ENCODE assay signal across 25 mouse cellular contexts in genomic region chr16:19066700-19067310, GRCm38 (mm10).
A peak's percentile ranks its signal among the peaks of the same experiment; 100 is the strongest.
DNase-seq lines count a peak whose midpoint lies in the region; TF ChIP-seq lines count a peak whose summit lies in the region.
"Had no signal": no experiment of that assay in that cellular context is flagged by ENCODE, and none has a peak within 500 bp of the region (broad histone marks: within the 10 kb centered on the region; RNA-seq: fewer than 3 reads in every experiment).

No protein-coding gene starts in this region.

- no peak for TF ChIP-seq CTCF in spleen, adult 2 months (IDR thresholded peaks at IDR 0.05; ENCODE audit: extremely low read depth, insufficient read depth, insufficient read length, insufficient replicate concordance)
- no peak for TF ChIP-seq CTCF in CH12.LX (conservative IDR thresholded peaks at IDR 0.05 in 1 of 2, IDR thresholded peaks at IDR 0.05 in 1 of 2; ENCODE audit: low read depth in 2 of 2, low read length in 2 of 2)
- no peak for TF ChIP-seq CTCF in small intestine, adult 2 months (IDR thresholded peaks at IDR 0.05; ENCODE audit: extremely low read depth, insufficient read length, insufficient replicate concordance, low read depth, low read length)

- peaks cover 9% of the 10 kb centered on the region for H3K36me3 ChIP-seq in spleen, adult 2 months (ENCODE audit: control insufficient read depth, insufficient read depth, low read length)
- peaks cover 10 to 16% of the 10 kb centered on the region in 2 experiments for H3K36me3 ChIP-seq in CH12.LX (replicated peaks in 1 of 2; ENCODE audit: control insufficient read depth in 1 of 2, insufficient read depth in 1 of 2, low read length in 1 of 2)
- H3K36me3 ChIP-seq in small intestine, adult 2 months (ENCODE audit: control insufficient read depth, insufficient read depth, low read length): no peaks in the 10 kb centered on the region
- H3K36me3 ChIP-seq in midbrain, embryonic 10.5 days: no peaks in the 10 kb centered on the region
- H3K36me3 ChIP-seq: forebrain, embryonic 10.5 days; heart, embryonic 10.5 days; heart, embryonic 13.5 days had no signal

- H3K27me3 ChIP-seq in spleen, adult 2 months (ENCODE audit: control insufficient read depth, insufficient read depth, low read length): no peaks in the 10 kb centered on the region
- H3K27me3 ChIP-seq in CH12.LX (replicated peaks): no peaks in the 10 kb centered on the region
- H3K27me3 ChIP-seq in small intestine, adult 2 months (ENCODE audit: control insufficient read depth, insufficient read depth, low read length): no peaks in the 10 kb centered on the region
- no peaks in the 10 kb centered on the region for H3K27me3 ChIP-seq in midbrain, embryonic 10.5 days (ENCODE audit: low read depth, poor library complexity, severe bottlenecking)
- H3K27me3 ChIP-seq: forebrain, embryonic 13.5 days; heart, embryonic 13.5 days had no signal

- TF ChIP-seq EP300 in CH12.LX (IDR thresholded peaks at IDR 0.05; ENCODE audit: low read length): peak; percentile 89

- in situ Hi-C loops in CH12.LX (cut with MboI; ENCODE audit: low pct_ligation_motif_present, low pct_unique_long_range_greater_than_20kb, low sequenced_read_pairs): loop anchor here (10.0 kb wide), 1 partner anchor 62 kb away; no protein-coding TSS in a partner anchor

- peak overlapping the region; percentile 98 for H3K27ac ChIP-seq in spleen, adult 2 months (ENCODE audit: insufficient read depth, low read length)
- H3K27ac ChIP-seq in CH12.LX (ENCODE audit: insufficient read depth, low read depth): peak overlapping the region; percentile 89
- peak overlapping the region; percentile 67 for H3K27ac ChIP-seq in small intestine, adult 2 months (ENCODE audit: insufficient read depth, low read depth, low read length)
- no peak overlapping the region for H3K27ac ChIP-seq in midbrain, embryonic 10.5 days (replicated peaks)
- H3K27ac ChIP-seq: forebrain, embryonic 10.5 days; forebrain, embryonic 13.5 days; gastrocnemius, adult 2 months; heart, embryonic 10.5 days; heart, embryonic 13.5 days; hindbrain, embryonic 14.5 days; hindbrain, postnatal 0 days had no signal

- peak; percentile 61 for DNase-seq in heart, adult 11 months
- no peak for DNase-seq in heart, adult 9 months (ENCODE audit: low spot score in 2 of 2)
- DNase-seq in spleen, adult 2 months (ENCODE audit: low read depth in 1 of 2, low spot score in 2 of 2): peak; percentile 45 to 70
- no peak for DNase-seq in spleen, postnatal 14 days (ENCODE audit: low spot score in 2 of 2)
- DNase-seq in CH12.LX (ENCODE audit: extremely low read depth): peak; percentile 80
- no peak for DNase-seq in midbrain, embryonic 10.5 days (ENCODE audit: low spot score)
- DNase-seq in urinary bladder, postnatal 14 days (ENCODE audit: low spot score): no peak
- DNase-seq: adrenal gland, adult 8-10 months; adrenal gland, postnatal 25 days; cerebellum, adult 11-12 months; cerebellum, adult 8-10 months; cerebellum, postnatal 10 days; cerebellum, postnatal 36 days; gastrocnemius, adult 2 months; gastrocnemius, postnatal 14 days; heart, adult 18-20 months; heart, postnatal 14 days; heart, postnatal 4 days had no signal

- 43% methylated on average over 3 of the region's 3 CpGs for WGBS in spleen, adult 2 months
- WGBS in small intestine, adult 2 months: 39% methylated on average over 3 of the region's 3 CpGs
- 74% methylated on average over 3 of the region's 3 CpGs for WGBS in midbrain, embryonic 10.5 days

- H3K4me1 ChIP-seq in spleen, adult 2 months (ENCODE audit: control insufficient read depth, insufficient read depth, insufficient read length): 0 out of 2 replicates have a peak, but pooled peaks cover under 1% of the 10 kb centered on the region
- peaks cover 10 to 60% of the 10 kb centered on the region in 2 experiments for H3K4me1 ChIP-seq in CH12.LX (ENCODE audit: control insufficient read depth in 1 of 2, insufficient read depth in 2 of 2)
- H3K4me1 ChIP-seq in small intestine, adult 2 months (ENCODE audit: control insufficient read depth, insufficient read depth, insufficient read length, low read length): no peaks in the 10 kb centered on the region
- H3K4me1 ChIP-seq in midbrain, embryonic 10.5 days: no peaks in the 10 kb centered on the region
- H3K4me1 ChIP-seq: forebrain, embryonic 10.5 days; forebrain, embryonic 13.5 days; heart, embryonic 10.5 days; heart, embryonic 13.5 days had no signal

- peak overlapping the region; percentile 63 for H3K4me3 ChIP-seq in spleen, adult 2 months (ENCODE audit: extremely low read depth, insufficient read depth, insufficient read length)
- peak overlapping the region; percentile 58 to 80 (median 70) for H3K4me3 ChIP-seq in CH12.LX (replicated peaks in 1 of 3; ENCODE audit: low read depth in 2 of 3, low read length in 2 of 3, poor library complexity in 1 of 3)
- no peak overlapping the region for H3K4me3 ChIP-seq in small intestine, adult 2 months (ENCODE audit: low read depth, low read length)
- no peak overlapping the region for H3K4me3 ChIP-seq in midbrain, embryonic 10.5 days
- H3K4me3 ChIP-seq: forebrain, embryonic 10.5 days; forebrain, embryonic 13.5 days; gastrocnemius, adult 2 months; heart, embryonic 10.5 days; heart, embryonic 13.5 days had no signal

- H3K79me2 ChIP-seq in CH12.LX (replicated peaks; ENCODE audit: control insufficient read depth, extremely low read depth, insufficient read depth, poor library complexity, severe bottlenecking): peaks cover 22% of the 10 kb centered on the region

- dilution Hi-C loops in CH12.LX (cut with MboI; ENCODE audit: extremely low pct_ligation_motif_present, extremely low pct_unique_long_range_greater_than_20kb, low sequenced_read_pairs): no loop called here

- H3K4me2 ChIP-seq in CH12.LX (ENCODE audit: insufficient read depth, low read depth, poor library complexity, severe bottlenecking): peak overlapping the region; percentile 63
- H3K4me2 ChIP-seq: forebrain, embryonic 13.5 days; heart, embryonic 13.5 days; hindbrain, embryonic 14.5 days had no signal

- TF ChIP-seq POLR2A in spleen, adult 2 months (IDR thresholded peaks at IDR 0.05; ENCODE audit: low read depth, low read length): peak; percentile 95
- TF ChIP-seq POLR2A in CH12.LX (IDR thresholded peaks at IDR 0.05; ENCODE audit: low read depth, low read length): peak; percentile 89
- no peak for TF ChIP-seq POLR2A in small intestine, adult 2 months (IDR thresholded peaks at IDR 0.05; ENCODE audit: low read depth, low read length)

- peaks cover 5% of the 10 kb centered on the region for H3K9me3 ChIP-seq in CH12.LX (replicated peaks; ENCODE audit: low read length)
- peaks cover 3% of the 10 kb centered on the region; the same call in 1 of the 2 replicates for H3K9me3 ChIP-seq in midbrain, embryonic 10.5 days (replicated peaks)
- H3K9me3 ChIP-seq: heart, embryonic 10.5 days; heart, embryonic 13.5 days had no signal

- TF ChIP-seq RAD21 in CH12.LX (IDR thresholded peaks at IDR 0.05; ENCODE audit: low read depth, low read length): peak; percentile 32

- H3K9ac ChIP-seq in CH12.LX (ENCODE audit: insufficient read depth, low read depth): peak overlapping the region; percentile 100
- H3K9ac ChIP-seq: forebrain, embryonic 13.5 days; heart, embryonic 13.5 days; hindbrain, embryonic 14.5 days had no signal

TF ChIP-seq in CH12.LX, 34 proteins besides CTCF, POLR2A, EP300 and RAD21:
- TF ChIP-seq JUN (IDR thresholded peaks at IDR 0.05; ENCODE audit: insufficient read depth, low read depth, low read length) (peak; percentile 51; the same call in 1 of the 2 replicates), CHD1 (IDR thresholded peaks at IDR 0.05; ENCODE audit: low read depth, low read length) (peak; percentile 91), TBP (conservative IDR thresholded peaks at IDR 0.05; ENCODE audit: low read depth, low read length) (peak; percentile 97), MYC (IDR thresholded peaks at IDR 0.05; ENCODE audit: low read depth, low read length) (peak; percentile 63; the same call in 1 of the 2 replicates), MAZ (IDR thresholded peaks at IDR 0.05; ENCODE audit: low read depth, low read length) (peak; percentile 25; the same call in 1 of the 2 replicates), SMC3 (IDR thresholded peaks at IDR 0.05; ENCODE audit: low read depth, low read length) (0 out of 2 replicates have a peak, but pooled peaks have one; percentile 23), ETS1 (conservative IDR thresholded peaks at IDR 0.05; ENCODE audit: low read depth, low read length) (peak; percentile 73), UBTF (IDR thresholded peaks at IDR 0.05; ENCODE audit: low read depth, low read length) (no peak; the same call in 1 of the 2 replicates), ZKSCAN1 (IDR thresholded peaks at IDR 0.05; ENCODE audit: borderline replicate concordance, low read depth, low read length) (no peak), RCOR1 (conservative IDR thresholded peaks at IDR 0.05; ENCODE audit: low read depth, low read length) (no peak; the same call in 1 of the 2 replicates), JUND (conservative IDR thresholded peaks at IDR 0.05; ENCODE audit: low read depth, low read length) (0 out of 2 replicates have a peak, but pooled peaks have one; percentile 52), TCF12 (IDR thresholded peaks at IDR 0.05; ENCODE audit: low read depth, low read length) (peak; percentile 99), SIN3A (IDR thresholded peaks at IDR 0.05; ENCODE audit: low read length) (peak; percentile 12; the same call in 1 of the 2 replicates), ZMIZ1 (IDR thresholded peaks at IDR 0.05; ENCODE audit: low read depth, low read length) (peak; percentile 82; the same call in 1 of the 2 replicates), PAX5 (IDR thresholded peaks at IDR 0.05; ENCODE audit: low read length) (no peak), USF1 (IDR thresholded peaks at IDR 0.05; ENCODE audit: low read depth, low read length) (no peak), MEF2A (IDR thresholded peaks at IDR 0.05; ENCODE audit: borderline replicate concordance, low read depth, low read length) (peak; percentile 97), IRF4 (IDR thresholded peaks at IDR 0.05; ENCODE audit: low read depth, low read length) (peak; percentile 83)

Comparison
In these comparisons a context has a peak if more than half of its experiments do, and no peak if none do; other contexts are left out.
1. DNase-seq: peak in heart, adult 11 months (single experiment), spleen, adult 2 months (2 of 2) and CH12.LX (single experiment); none in heart, adult 9 months (0 of 2), spleen, postnatal 14 days (0 of 2), midbrain, embryonic 10.5 days (single experiment) and urinary bladder, postnatal 14 days (single experiment).
2. H3K4me3 ChIP-seq: peak in spleen, adult 2 months (single experiment) and CH12.LX (3 of 3); none in small intestine, adult 2 months (single experiment) and midbrain, embryonic 10.5 days (single experiment).